Mouse (Mus musculus) cerebellum, adult 2 months (tissue): ENCODE measurements around the gene Prkcg.

ENCODE experiments used
- CTCF ChIP-seq: fragments of 200-500 bp; IDR thresholded peaks from 2 replicates; pipeline ENCODE4 v1.5.1; 2011; ENCODE audit warnings: low read depth, mild to moderate bottlenecking, control low read depth, low read length, moderate library complexity, borderline replicate concordance; ENCODE audit not compliant: insufficient read depth
- POLR2A ChIP-seq: fragments of 200-500 bp; IDR thresholded peaks from 2 replicates; pipeline ENCODE4 v1.6.1; 2011; ENCODE audit warnings: low read length, control low read depth, borderline replicate concordance; ENCODE audit not compliant: insufficient read depth

GRCm38 (mm10) chr7:3267888-3268287 is 21.1 kb upstream of the Prkcg start:
- TF ChIP-seq CTCF (no peak), POLR2A (no peak)
